In the genomic region with DNA sequence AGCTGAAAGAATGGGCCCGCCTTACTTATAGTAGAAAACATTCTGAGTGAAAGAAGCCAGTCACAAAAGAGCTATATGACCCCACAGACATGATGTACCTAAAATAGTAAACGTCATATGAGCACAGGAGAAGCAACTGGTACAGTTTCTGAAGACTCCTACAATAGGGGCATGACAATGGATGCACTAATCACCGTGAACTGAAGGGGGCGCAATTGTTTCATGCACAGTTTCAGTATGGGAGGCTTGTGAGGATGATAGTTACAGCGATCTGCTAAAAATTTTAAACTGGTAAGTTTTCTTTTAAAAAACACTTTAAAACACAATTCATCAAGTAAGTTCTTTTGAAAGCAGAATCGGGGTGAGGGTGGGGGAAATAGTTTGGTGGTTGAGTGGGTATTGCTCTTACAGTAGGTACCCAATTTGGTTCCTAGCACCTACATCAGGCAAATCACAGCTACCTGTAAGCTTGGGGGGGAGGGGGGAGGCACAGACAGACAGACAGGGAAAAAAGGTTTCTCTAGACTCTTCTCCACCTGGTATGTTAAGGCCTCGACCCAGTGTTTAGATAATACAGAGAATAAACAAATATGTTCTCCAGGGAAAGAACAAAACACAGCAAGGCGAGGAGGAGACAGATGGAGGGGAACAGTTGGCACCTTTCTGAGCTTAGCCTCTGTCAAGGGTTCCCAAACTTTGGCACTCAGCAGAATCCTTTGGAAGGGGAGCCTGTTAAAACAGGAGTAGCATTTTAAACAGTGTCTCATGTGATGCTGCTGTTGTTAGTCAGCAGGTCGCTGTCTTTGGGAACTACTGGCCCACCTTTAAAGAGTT, we compare ENCODE assay signal across 9 mouse cellular contexts.
DNase-seq lines count a peak whose midpoint lies in the region; ATAC-seq and TF ChIP-seq lines count a peak whose summit lies in the region.
"Had no signal": no experiment of that assay in that cellular context is flagged by ENCODE, and none has a peak within 500 bp of the region (broad histone marks: within the 10 kb centered on the region; RNA-seq: fewer than 3 reads in every experiment).

No protein-coding gene starts in this region.

- no peaks in the 10 kb centered on the region for H3K9me3 ChIP-seq in heart, embryonic 13.5 days
- no peaks in the 10 kb centered on the region for H3K9me3 ChIP-seq in kidney, embryonic 16.5 days (ENCODE audit: low read length)
- no peaks in the 10 kb centered on the region for H3K9me3 ChIP-seq in neural tube, embryonic 11.5 days (ENCODE audit: control insufficient read depth, low read length)

- H3K36me3 ChIP-seq in heart, embryonic 13.5 days, result no peaks in the 10 kb centered on the region
- no peaks in the 10 kb centered on the region for H3K36me3 ChIP-seq in kidney, embryonic 16.5 days (ENCODE audit: insufficient read depth, low read length)
- H3K36me3 ChIP-seq in liver, adult 2 months (ENCODE audit: control insufficient read depth, insufficient read depth, low read length), result no peaks in the 10 kb centered on the region
- H3K36me3 ChIP-seq in neural tube, embryonic 11.5 days (ENCODE audit: control insufficient read depth, insufficient read depth, low read length), result no peaks in the 10 kb centered on the region

- TF ChIP-seq CTCF in liver, adult 2 months (IDR thresholded peaks at IDR 0.05; ENCODE audit: low read depth, low read length), result peak; percentile 61

- ATAC-seq in heart, embryonic 13.5 days (ENCODE audit: extremely low read depth, insufficient number of reproducible peaks, low FRiP score, low TSS enrichment), result no peak
- ATAC-seq in kidney, embryonic 16.5 days (ENCODE audit: low FRiP score, low TSS enrichment), result peak; percentile 75; the same call in 1 of the 2 replicates
- peak; percentile 70 for ATAC-seq in neural tube, embryonic 11.5 days (ENCODE audit: insufficient read depth, low FRiP score, low TSS enrichment)

- no peak for TF ChIP-seq POLR2A in liver, adult 2 months (IDR thresholded peaks at IDR 0.05; ENCODE audit: extremely low read depth, insufficient read depth, low read length)

- H3K4me1 ChIP-seq in heart, embryonic 13.5 days, result peaks cover 7% of the 10 kb centered on the region
- 0 out of 2 replicates have a peak, but pooled peaks cover 6% of the 10 kb centered on the region for H3K4me1 ChIP-seq in kidney, embryonic 16.5 days (ENCODE audit: insufficient read depth, low read length)
- no peaks in the 10 kb centered on the region for H3K4me1 ChIP-seq in liver, adult 2 months (ENCODE audit: control insufficient read depth, insufficient read depth, low read length)
- peaks cover 7% of the 10 kb centered on the region; the same call in 1 of the 2 replicates for H3K4me1 ChIP-seq in neural tube, embryonic 11.5 days (ENCODE audit: control insufficient read depth, insufficient read depth, low read length)

- 0 out of 2 replicates have a peak, but pooled peaks cover 3% of the 10 kb centered on the region for H3K27me3 ChIP-seq in heart, embryonic 13.5 days (replicated peaks)
- no peaks in the 10 kb centered on the region for H3K27me3 ChIP-seq in kidney, embryonic 16.5 days (ENCODE audit: insufficient read depth, low read length)
- no peaks in the 10 kb centered on the region for H3K27me3 ChIP-seq in liver, adult 2 months (ENCODE audit: control insufficient read depth, insufficient read depth, low read length)
- no peaks in the 10 kb centered on the region for H3K27me3 ChIP-seq in neural tube, embryonic 11.5 days (ENCODE audit: control insufficient read depth, insufficient read depth, low read length)

- H3K4me2 ChIP-seq in heart, embryonic 13.5 days, result peak overlapping the region; percentile 44
- H3K4me2 ChIP-seq in kidney, embryonic 16.5 days (replicated peaks; ENCODE audit: low read depth, low read length), result peak overlapping the region; percentile 14
- peak overlapping the region; percentile 28 for H3K4me2 ChIP-seq in neural tube, embryonic 11.5 days (ENCODE audit: low read depth)

- peak overlapping the region; percentile 10; the same call in 1 of the 2 replicates for H3K4me3 ChIP-seq in heart, embryonic 13.5 days
- H3K4me3 ChIP-seq in kidney, embryonic 16.5 days (ENCODE audit: low read length), result no peak overlapping the region
- no peak overlapping the region for H3K4me3 ChIP-seq in liver, adult 2 months (ENCODE audit: insufficient read depth, low read depth, low read length)
- H3K4me3 ChIP-seq in neural tube, embryonic 11.5 days (ENCODE audit: low read depth, low read length), result no peak overlapping the region
- H3K4me3 ChIP-seq: erythroblast, embryonic 14.5 days had no signal

- H3K79me2 ChIP-seq in liver, adult 2 months (ENCODE audit: control insufficient read depth, insufficient read depth, low read length), result no peaks in the 10 kb centered on the region

- 14% methylated on average over 9 of the region's 9 CpGs for WGBS in heart, embryonic 13.5 days
- 15% methylated on average over 9 of the region's 9 CpGs for WGBS in kidney, embryonic 16.5 days
- WGBS in liver, adult 2 months, result 20% methylated on average over 9 of the region's 9 CpGs
- 13% methylated on average over 9 of the region's 9 CpGs for WGBS in neural tube, embryonic 11.5 days

- H3K9ac ChIP-seq in heart, embryonic 13.5 days, result peak overlapping the region; percentile 55
- H3K9ac ChIP-seq in kidney, embryonic 16.5 days (replicated peaks; ENCODE audit: low read length), result no peak overlapping the region
- H3K9ac ChIP-seq in liver, adult 2 months (ENCODE audit: low read depth, low read length), result no peak overlapping the region
- peak overlapping the region; percentile 10; the same call in 1 of the 2 replicates for H3K9ac ChIP-seq in neural tube, embryonic 11.5 days (ENCODE audit: low read length)

- peak; percentile 83 for DNase-seq in CD4-positive, CD25-positive, alpha-beta regulatory T cell, adult 2 months (ENCODE audit: low read depth, low spot score)
- peak; percentile 91 for DNase-seq in brain, adult 2 months (ENCODE audit: low read depth, low spot score)
- peak; percentile 42 for DNase-seq in fibroblast of lung, adult 2 months (ENCODE audit: low read depth)
- peak; percentile 42 for DNase-seq in liver, adult 2 months (ENCODE audit: extremely low read depth, low read depth, low spot score)
- DNase-seq in neural tube, embryonic 11.5 days (ENCODE audit: low spot score), result peak; percentile 81
- peak; percentile 88 for DNase-seq in testis, postnatal 10 days (ENCODE audit: low spot score)

- H3K27ac ChIP-seq in heart, embryonic 13.5 days (replicated peaks), result no peak overlapping the region
- no peak overlapping the region for H3K27ac ChIP-seq in kidney, embryonic 16.5 days (ENCODE audit: low read length)
- no peak overlapping the region for H3K27ac ChIP-seq in liver, adult 2 months (replicated peaks; ENCODE audit: insufficient read depth, low read depth, low read length)
- no peak overlapping the region for H3K27ac ChIP-seq in neural tube, embryonic 11.5 days (ENCODE audit: low read depth, low read length)

Comparison
In these comparisons a context has a peak if more than half of its experiments do, and no peak if none do; other contexts are left out.
1. H3K9ac ChIP-seq: peak in heart, embryonic 13.5 days (single experiment) and neural tube, embryonic 11.5 days (single experiment); none in kidney, embryonic 16.5 days (single experiment) and liver, adult 2 months (single experiment).
2. Peak in every context shown above with its lines, with median percentiles within 50 percentile points of each other: DNase-seq and H3K4me2 ChIP-seq.